Mouse (Mus musculus) CH12.LX (cell line): Measurements from ENCODE around the gene Klhdc2.
A peak's percentile ranks its signal among the peaks of the same experiment; 100 is the strongest.

Experiments
- CHD2 ChIP-seq: IDR thresholded peaks from 2 replicates; pipeline ENCODE4 v1.6.1; 2011; ENCODE audit warnings: low read length, improper control_type of control experiment
- CTCF ChIP-seq, 2 experiments: IDR thresholded peaks in 1 of 2; conservative IDR thresholded peaks in 1 of 2; 2 replicates each; pipeline ENCODE4 v1.5.1; 2011 to 2012; ENCODE audit warnings: low read depth in 2 of 2, low read length in 2 of 2, improper control_type of control experiment in 1 of 2, inconsistent platforms in 1 of 2, mild to moderate bottlenecking in 1 of 2, moderate library complexity in 1 of 2
- E2F4 ChIP-seq: IDR thresholded peaks from 2 replicates; pipeline ENCODE4 v1.6.1; 2011; ENCODE audit warnings: low read depth, low read length, improper control_type of control experiment; ENCODE audit not compliant: insufficient replicate concordance
- HCFC1 ChIP-seq: IDR thresholded peaks from 2 replicates; pipeline ENCODE4 v1.6.1; 2012; ENCODE audit warnings: low read depth, mild to moderate bottlenecking, inconsistent platforms, low read length, improper control_type of control experiment
- KAT2A ChIP-seq: IDR thresholded peaks from 2 replicates; pipeline ENCODE4 v1.6.1; 2012; ENCODE audit warnings: low read length, improper control_type of control experiment, inconsistent platforms; ENCODE audit not compliant: insufficient replicate concordance
- MEF2A ChIP-seq: IDR thresholded peaks from 2 replicates; pipeline ENCODE4 v1.6.1; 2014; ENCODE audit warnings: low read depth, mild to moderate bottlenecking, inconsistent platforms, low read length, improper control_type of control experiment, borderline replicate concordance
- POLR2A ChIP-seq: IDR thresholded peaks from 2 replicates; pipeline ENCODE4 v1.6.1; 2011; ENCODE audit warnings: low read depth, mild to moderate bottlenecking, improper control_type of control experiment, low read length
- SIN3A ChIP-seq: IDR thresholded peaks from 2 replicates; pipeline ENCODE4 v1.6.1; 2012; ENCODE audit warnings: low read length, improper control_type of control experiment, inconsistent platforms
- USF2 ChIP-seq: conservative IDR thresholded peaks from 2 replicates; pipeline ENCODE4 v1.6.1; 2011; ENCODE audit warnings: low read depth, low read length, improper control_type of control experiment
- ZNF384 ChIP-seq: IDR thresholded peaks from 2 replicates; pipeline ENCODE4 v1.6.1; 2012; ENCODE audit warnings: low read depth, low read length, improper control_type of control experiment, inconsistent platforms

- no peak for TF ChIP-seq CTCF (conservative IDR thresholded peaks at IDR 0.05 in 1 of 2, IDR thresholded peaks at IDR 0.05 in 1 of 2; ENCODE audit: low read depth in 2 of 2, low read length in 2 of 2)
- no peak for TF ChIP-seq USF2
- TF ChIP-seq HCFC1 = peak; percentile 85
- peak; percentile 26; the same call in 1 of the 2 replicates for TF ChIP-seq MEF2A
- TF ChIP-seq KAT2A = peak; percentile 71; the same call in 1 of the 2 replicates
- TF ChIP-seq SIN3A = peak; percentile 73
- TF ChIP-seq ZNF384 = no peak
- peak; percentile 94 for TF ChIP-seq POLR2A
- TF ChIP-seq E2F4 = no peak
- TF ChIP-seq CHD2 = no peak
Measured at GRCm38 (mm10) chr12:69356546-69357299, 60.2 kb downstream of the Klhdc2 start, which contains the start of gene Nemf.
